Mouse (Mus musculus) kidney, postnatal 4 days (tissue): ENCODE measurements around the gene Ifit2.
"Not testable (repeated sequence)": the region's sequence is repeated elsewhere in the genome, so short reads cannot be mapped to it uniquely, and the experiment has no call there.

Experiments
- DNase-seq, 2 experiments: peaks; one replicate each; pipeline ENCODE4 v3.0.0; 2021; ENCODE audit warnings: mixed read lengths in 2 of 2

The Ifit2 gene

GRCm38 (mm10) chr19:34599250-34599649 is 48.8 kb downstream of the Ifit2 start:
- not testable (repeated sequence) for DNase-seq

DNA sequence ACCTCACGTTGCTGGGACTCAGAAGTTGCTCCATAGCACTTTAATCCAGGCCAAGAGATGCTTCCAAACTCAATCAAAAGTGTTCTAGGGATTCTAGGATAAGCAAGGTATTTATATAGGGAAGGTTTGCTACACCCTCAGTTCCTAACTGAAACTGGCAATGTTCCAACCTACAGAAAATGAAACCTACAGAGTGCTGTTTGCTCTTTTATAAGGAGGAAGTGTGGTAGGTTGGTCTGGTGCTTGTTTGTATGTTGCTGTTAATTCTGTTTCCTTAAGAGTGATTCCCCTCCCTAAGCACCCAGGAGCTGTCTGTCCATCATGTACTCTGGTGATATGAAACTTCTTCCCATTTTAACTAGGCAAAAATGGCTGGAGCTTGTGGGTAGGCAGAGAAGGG is 51.4 kb downstream of the Ifit2 start, which contains the start of gene Ifit1bl1:
Ifit1bl1 (minus strand) TSS at position 69 of the 400 bp plus-strand sequence.
- DNase-seq, result not testable (repeated sequence)

GRCm38 (mm10) chr19:34605472-34605871 is 55.0 kb downstream of the Ifit2 start:
- no peak for DNase-seq

GRCm38 (mm10) chr19:34607237-34608051 is 57.0 kb downstream of the Ifit2 start, which contains the start of gene Ifit3b:
TSS of gene Ifit3b (plus strand) at chr19:34607970.
- peak; percentile 48 to 69 for DNase-seq

GRCm38 (mm10) chr19:34610118-34610517 is 59.6 kb downstream of the Ifit2 start:
- DNase-seq, result not testable (repeated sequence)

- not testable (repeated sequence) for DNase-seq
Observed at GRCm38 (mm10) chr19:34612243-34613001, 61.9 kb downstream of the Ifit2 start.

- DNase-seq, result no peak
Observed at GRCm38 (mm10) chr19:34620871-34621270, 70.4 kb downstream of the Ifit2 start.

DNA sequence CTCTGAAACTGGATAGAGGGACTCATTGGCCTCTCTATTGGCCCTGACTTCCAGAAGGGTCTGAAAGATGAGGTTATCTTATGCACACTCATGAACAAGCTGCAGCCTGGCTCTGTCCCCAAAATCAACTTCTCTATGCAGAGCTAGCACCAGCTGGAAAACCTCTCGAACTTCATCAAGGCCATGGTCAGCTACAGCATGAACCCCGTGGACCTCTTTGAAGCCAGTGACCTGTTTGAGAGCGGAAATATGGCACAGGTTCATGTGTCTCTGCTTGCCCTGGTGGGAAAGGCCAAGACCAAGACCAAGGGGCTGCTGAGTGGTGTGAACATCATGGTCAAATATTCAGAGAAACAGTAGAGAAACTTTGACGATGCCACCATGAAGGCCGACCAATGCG is 73.3 kb downstream of the Ifit2 start:
- DNase-seq, result no peak

- DNase-seq, result no peak
Observed at GRCm38 (mm10) chr19:34624663-34625062, 74.2 kb downstream of the Ifit2 start.
